Mouse (Mus musculus) ES-Bruce4 (cell line): Measurements from ENCODE around the gene Msi2. TPM values are rescaled to one million over a fixed set of nuclear protein-coding genes. Genes with fewer than 3 reads are reported as not detected.

ENCODE experiments used
- H3K27ac ChIP-seq: 2 replicates; pipeline ENCODE4 v1.5.1; 2012; ENCODE audit warnings: low read length, inconsistent platforms; ENCODE audit not compliant: insufficient read depth
- H3K27me3 ChIP-seq: 2 replicates; pipeline ENCODE4 v1.6.1; 2012; ENCODE audit warnings: mild to moderate bottlenecking, low read length, inconsistent platforms; ENCODE audit not compliant: control insufficient read depth, poor library complexity, insufficient read depth, severe bottlenecking
- H3K36me3 ChIP-seq: 2 replicates; pipeline ENCODE4 v1.6.1; 2012; ENCODE audit warnings: inconsistent platforms, mild to moderate bottlenecking, low read length, moderate library complexity; ENCODE audit not compliant: control insufficient read depth, poor library complexity, insufficient read depth, severe bottlenecking
- H3K4me1 ChIP-seq: one replicate; pipeline ENCODE4 v1.8.1; 2011; ENCODE audit warnings: low read length; ENCODE audit not compliant: control insufficient read depth, insufficient read depth
- H3K4me3 ChIP-seq: 2 replicates; pipeline ENCODE4 v1.5.1; 2011; ENCODE audit warnings: low read depth, mild to moderate bottlenecking, low read length
- H3K9ac ChIP-seq: 2 replicates; pipeline ENCODE4 v1.6.1; 2012; ENCODE audit warnings: low read depth, mild to moderate bottlenecking, inconsistent platforms; ENCODE audit not compliant: poor library complexity, severe bottlenecking
- H3K9me3 ChIP-seq: replicated peaks from 2 replicates; pipeline ENCODE4 v1.6.1; 2012; ENCODE audit warnings: mild to moderate bottlenecking, low read length, inconsistent platforms; ENCODE audit not compliant: control insufficient read depth, poor library complexity, insufficient read depth, severe bottlenecking
- CTCF ChIP-seq: IDR thresholded peaks from one replicate; pipeline ENCODE4 v1.8.1; 2011; ENCODE audit warnings: low read depth, low read length
- EP300 ChIP-seq: IDR thresholded peaks from 2 replicates; pipeline ENCODE4 v1.6.1; 2011; ENCODE audit warnings: low read depth, low read length; ENCODE audit not compliant: insufficient read depth
- POLR2A ChIP-seq: IDR thresholded peaks from one replicate; pipeline ENCODE4 v1.8.1; 2011; ENCODE audit warnings: low read length; ENCODE audit not compliant: insufficient read depth
- polyA plus RNA-seq: library from polyadenylated mRNA; stranded (reverse); fragments of >200 nt; gene quantifications from 2 replicates; pipeline ENCODE4 v1.2.4, GENCODE M21; 2011; ENCODE audit warnings: low read depth; ENCODE audit not compliant: missing spikeins, insufficient read depth, insufficient read length

Msi2 gene
- polyA plus RNA-seq, 1 experiment = 110 TPM

- H3K27me3 ChIP-seq = no peaks in the 10 kb centered on the region
Measured at GRCm38 (mm10) chr11:88406408-88406915, 311.9 kb downstream of the Msi2 start.

GRCm38 (mm10) chr11:88404816-88405613, 313.3 kb downstream of the Msi2 start:
- no peaks in the 10 kb centered on the region for H3K27me3 ChIP-seq
- TF ChIP-seq CTCF = no peak
- TF ChIP-seq EP300 = no peak
- TF ChIP-seq POLR2A = no peak
- peaks cover 15% of the 10 kb centered on the region for H3K4me1 ChIP-seq
- peak overlapping the region; percentile 27; the same call in 1 of the 2 replicates for H3K27ac ChIP-seq
- H3K9me3 ChIP-seq = no peaks in the 10 kb centered on the region
- no peak overlapping the region for H3K4me3 ChIP-seq
- H3K36me3 ChIP-seq = no peaks in the 10 kb centered on the region; the same call in 1 of the 2 replicates
- H3K9ac ChIP-seq = no peak overlapping the region

More at GRCm38 (mm10) chr11:88406408-88406915, 311.9 kb downstream of the Msi2 start:
- Histone ChIP-seq H3K27ac (no peak overlapping the region), H3K4me1 (peaks cover 15% of the 10 kb centered on the region), H3K9ac (no peak overlapping the region), H3K9me3 (no peaks in the 10 kb centered on the region), H3K36me3 (no peaks in the 10 kb centered on the region), H3K4me3 (no peak overlapping the region)
- no peak for TF ChIP-seq CTCF
- TF ChIP-seq EP300 = peak; percentile 76

- Histone ChIP-seq H3K27ac (peak overlapping the region; percentile 43; the same call in 1 of the 2 replicates), H3K9ac (no peak overlapping the region), H3K27me3 (no peaks in the 10 kb centered on the region), H3K9me3 (no peaks in the 10 kb centered on the region), H3K4me1 (peaks cover 15% of the 10 kb centered on the region), H3K4me3 (no peak overlapping the region), H3K36me3 (no peaks in the 10 kb centered on the region; the same call in 1 of the 2 replicates)
- TF ChIP-seq EP300 (peak; percentile 84), POLR2A (no peak), CTCF (no peak)
Measured at GRCm38 (mm10) chr11:88404247-88404677, 314.1 kb downstream of the Msi2 start.

- Histone ChIP-seq H3K4me1 (peaks cover 17% of the 10 kb centered on the region), H3K9me3 (no peaks in the 10 kb centered on the region), H3K36me3 (no peaks in the 10 kb centered on the region; the same call in 1 of the 2 replicates), H3K4me3 (no peak overlapping the region), H3K27me3 (no peaks in the 10 kb centered on the region), H3K27ac (peak overlapping the region; percentile 52), H3K9ac (0 out of 2 replicates have a peak overlapping the region, but pooled peaks have one; percentile 8)
- no peak for TF ChIP-seq POLR2A
- no peak for TF ChIP-seq EP300
- TF ChIP-seq CTCF = no peak
Measured at GRCm38 (mm10) chr11:88402290-88402689, 316.0 kb downstream of the Msi2 start.

- H3K4me1 ChIP-seq = peaks cover 14% of the 10 kb centered on the region
Measured at GRCm38 (mm10) chr11:88401333-88401732, 317.0 kb downstream of the Msi2 start.

GRCm38 (mm10) chr11:88400926-88401325, 317.4 kb downstream of the Msi2 start:
- Histone ChIP-seq H3K36me3 (no peaks in the 10 kb centered on the region; the same call in 1 of the 2 replicates), H3K9ac (no peak overlapping the region), H3K9me3 (no peaks in the 10 kb centered on the region), H3K4me3 (no peak overlapping the region), H3K27me3 (no peaks in the 10 kb centered on the region), H3K27ac (no peak overlapping the region), H3K4me1 (peaks cover 12% of the 10 kb centered on the region)
- TF ChIP-seq POLR2A (no peak), EP300 (no peak), CTCF (no peak)

More at GRCm38 (mm10) chr11:88401333-88401732, 317.0 kb downstream of the Msi2 start:
- Histone ChIP-seq H3K9me3 (no peaks in the 10 kb centered on the region), H3K27me3 (no peaks in the 10 kb centered on the region), H3K4me3 (no peak overlapping the region), H3K27ac (no peak overlapping the region), H3K9ac (no peak overlapping the region), H3K36me3 (no peaks in the 10 kb centered on the region; the same call in 1 of the 2 replicates)
- TF ChIP-seq CTCF (no peak), POLR2A (no peak), EP300 (no peak)
